Mouse (Mus musculus) frontal cortex, postnatal 10 days (tissue): ENCODE data around the gene Gm49366.
"Not testable (repeated sequence)": the region's sequence is repeated elsewhere in the genome, so short reads cannot be mapped to it uniquely, and the experiment has no call there.

Experiments
- DNase-seq, 2 experiments: peaks; one replicate each; pipeline ENCODE4 v3.0.0; 2022; ENCODE audit warnings: low spot score in 2 of 2, mixed read lengths in 1 of 2

The Gm49366 gene

GRCm38 (mm10) chr12:84038691-84039111 lies at the start of gene Gm49366:
TSS of gene Gm49366 (plus strand) at chr12:84038935.
- peak in 1 of 2 experiments; percentile 27 for DNase-seq

GRCm38 (mm10) chr12:83989378-83989777 lies 49.4 kb upstream of the Gm49366 start:
- DNase-seq = no peak

- no peak for DNase-seq
Measured at GRCm38 (mm10) chr12:83997221-83997620, 41.5 kb upstream of the Gm49366 start.

- DNase-seq = no peak
Measured at GRCm38 (mm10) chr12:83998341-83999107, 40.2 kb upstream of the Gm49366 start.

- DNase-seq = not testable (repeated sequence)
Measured at GRCm38 (mm10) chr12:83999237-83999636, 39.5 kb upstream of the Gm49366 start.

GRCm38 (mm10) chr12:84000418-84000817 lies 38.3 kb upstream of the Gm49366 start:
- DNase-seq = no peak

GRCm38 (mm10) chr12:84003866-84004265 lies 34.9 kb upstream of the Gm49366 start:
- DNase-seq = no peak

- no peak for DNase-seq
Measured at GRCm38 (mm10) chr12:84008251-84008650, 30.5 kb upstream of the Gm49366 start.

- DNase-seq = no peak
Measured at GRCm38 (mm10) chr12:84008729-84009128, 30.0 kb upstream of the Gm49366 start.

- peak; percentile 58 to 59 for DNase-seq
Measured at GRCm38 (mm10) chr12:84009171-84009965, 29.4 kb upstream of the Gm49366 start, which contains the start of gene Acot1. TSS of gene Acot1 (plus strand) at chr12:84009490.

GRCm38 (mm10) chr12:84010201-84010600 lies 28.5 kb upstream of the Gm49366 start:
- no peak for DNase-seq

- DNase-seq = peak; percentile 64 to 66
Measured at GRCm38 (mm10) chr12:84011251-84012040, 27.3 kb upstream of the Gm49366 start.

GRCm38 (mm10) chr12:84013130-84013529 lies 25.6 kb upstream of the Gm49366 start:
- no peak for DNase-seq

- no peak for DNase-seq
Measured at GRCm38 (mm10) chr12:84013701-84014100, 25.0 kb upstream of the Gm49366 start.

- DNase-seq = peak in 1 of 2 experiments; percentile 21
Measured at GRCm38 (mm10) chr12:84020528-84020927, 18.2 kb upstream of the Gm49366 start.

GRCm38 (mm10) chr12:84022266-84022665 lies 16.5 kb upstream of the Gm49366 start:
- DNase-seq = not testable (repeated sequence)

GRCm38 (mm10) chr12:84023052-84023745 lies 15.5 kb upstream of the Gm49366 start:
- no peak for DNase-seq

- DNase-seq = no peak
Measured at GRCm38 (mm10) chr12:84025888-84026287, 12.8 kb upstream of the Gm49366 start.

- DNase-seq = not testable (repeated sequence)
Measured at GRCm38 (mm10) chr12:84028328-84028727, 10.4 kb upstream of the Gm49366 start.

GRCm38 (mm10) chr12:84029043-84029442 lies 9.7 kb upstream of the Gm49366 start:
- not testable (repeated sequence) for DNase-seq
